Mouse (Mus musculus) testis, postnatal 14 days (tissue): ENCODE data around the gene Abcb7.
A peak's percentile ranks its signal among the peaks of the same experiment; 100 is the strongest.

ENCODE experiments used
- DNase-seq: peaks from one replicate; pipeline ENCODE4 v3.0.0; 2021; ENCODE audit warnings: low spot score

The Abcb7 gene

GRCm38 (mm10) chrX:104413183-104413983 is at the start of gene Abcb7:
TSS of gene Abcb7 (minus strand) at chrX:104413856.
- peak; percentile 85 for DNase-seq

DNA sequence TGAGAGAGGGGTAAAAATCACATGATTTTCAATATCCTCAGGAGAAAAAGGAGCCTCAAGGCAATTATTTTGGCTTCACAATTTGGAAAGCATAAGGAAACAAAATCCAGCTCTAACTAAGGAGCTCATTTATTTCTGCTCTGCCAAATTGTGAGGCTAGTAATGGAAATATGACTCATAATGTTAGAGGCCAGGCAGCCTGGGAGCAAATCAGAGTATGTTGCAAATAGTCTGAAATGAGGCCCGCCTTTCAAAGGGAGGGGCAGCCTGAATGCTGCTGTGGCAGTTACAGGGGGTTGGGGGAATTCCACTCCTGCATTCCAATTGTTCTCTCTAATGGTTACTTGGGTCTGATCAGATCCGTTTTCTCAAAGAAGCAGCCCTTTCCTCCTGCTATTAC is 48.1 kb upstream of the Abcb7 start:
- no peak for DNase-seq

DNA sequence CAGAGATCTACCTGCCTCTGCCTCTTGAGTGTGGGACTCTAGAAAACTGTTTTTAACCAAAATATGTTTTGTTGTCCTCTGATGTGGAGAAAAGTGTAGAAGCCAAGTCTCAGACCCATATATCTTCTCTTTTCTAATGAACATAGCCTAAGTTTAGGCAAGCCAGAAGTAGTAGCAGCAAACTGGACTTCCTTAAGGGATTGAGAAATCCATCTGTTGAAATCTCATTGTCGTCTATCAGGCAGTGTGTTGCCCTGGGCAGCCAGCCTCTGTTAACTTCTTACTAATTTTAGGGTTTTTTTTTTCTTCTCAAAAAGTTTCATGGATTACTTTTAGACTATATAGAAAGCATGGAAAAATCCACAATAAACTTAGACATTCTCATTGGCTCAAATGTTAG is 38.8 kb upstream of the Abcb7 start:
- DNase-seq = no peak

- no peak for DNase-seq
These were observed 19.8 kb upstream of the Abcb7 start for GRCm38 (mm10) chrX:104433456-104433855.

- DNase-seq = no peak
These were observed 14.5 kb upstream of the Abcb7 start for GRCm38 (mm10) chrX:104428108-104428507.

- DNase-seq = no peak
These were observed 339 bp upstream of the Abcb7 start for GRCm38 (mm10) chrX:104413995-104414394.

- DNase-seq = no peak
These were observed 5.5 kb downstream of the Abcb7 start for GRCm38 (mm10) chrX:104408137-104408536.

- no peak for DNase-seq
These were observed 11.2 kb downstream of the Abcb7 start for GRCm38 (mm10) chrX:104402463-104402862.

DNA sequence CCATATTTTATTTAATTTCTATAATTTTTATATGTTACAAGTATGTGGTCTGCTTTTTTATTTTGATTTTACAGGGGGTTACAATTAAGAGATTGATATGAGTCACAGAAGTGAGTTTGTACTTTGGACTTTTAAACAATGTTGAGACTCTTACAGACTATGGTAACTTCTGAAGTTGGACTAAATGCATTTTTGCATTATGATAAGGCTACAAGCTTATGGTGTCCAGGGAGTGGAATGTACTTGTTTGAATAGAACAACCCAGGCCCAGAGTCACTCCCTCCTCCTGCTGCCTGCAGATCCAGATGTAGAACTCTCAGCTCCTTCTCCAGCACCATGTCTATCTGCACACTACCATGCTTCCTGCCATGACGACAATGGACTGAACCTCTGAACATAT is 12.5 kb downstream of the Abcb7 start:
- no peak for DNase-seq

- no peak for DNase-seq
These were observed 16.1 kb downstream of the Abcb7 start for GRCm38 (mm10) chrX:104397526-104397925.

DNA sequence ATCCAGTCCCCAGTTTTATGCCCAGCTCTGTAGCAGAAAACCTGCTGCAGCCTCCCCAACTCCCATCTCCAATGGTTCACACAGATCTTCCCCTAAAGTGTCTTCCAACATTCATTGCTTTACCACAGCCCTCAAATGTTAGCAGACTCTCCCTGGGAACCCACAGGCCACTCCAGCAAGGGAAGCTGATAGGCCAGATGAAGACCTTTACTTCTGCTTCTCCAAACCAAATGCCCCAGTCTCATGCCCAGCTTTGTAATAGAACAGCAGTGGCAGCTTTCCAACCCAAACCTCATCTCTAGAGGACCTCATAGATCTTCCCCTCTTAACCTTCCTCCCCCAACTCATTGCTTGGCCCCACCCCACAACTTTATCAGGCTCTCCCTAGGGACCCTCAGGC is 54.0 kb downstream of the Abcb7 start:
- no peak for DNase-seq

DNA sequence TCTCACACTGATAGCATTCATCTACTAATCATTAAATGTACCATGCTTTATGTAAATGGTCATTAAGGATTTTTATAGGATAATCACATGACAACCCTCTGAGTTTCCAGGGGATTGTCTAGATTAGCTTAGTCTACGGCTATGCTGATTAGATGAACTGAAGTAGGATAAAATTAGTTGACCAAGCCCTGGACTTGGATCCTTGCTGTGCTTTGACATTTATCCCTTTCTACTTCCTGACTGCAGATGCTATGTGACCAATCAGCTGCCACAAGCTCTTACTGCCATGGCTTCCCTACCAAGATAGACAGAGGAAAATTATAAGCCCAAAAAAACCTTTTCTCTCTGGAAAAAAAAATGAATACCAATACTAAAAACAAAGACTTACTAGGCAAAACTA is 57.8 kb downstream of the Abcb7 start:
- no peak for DNase-seq

DNA sequence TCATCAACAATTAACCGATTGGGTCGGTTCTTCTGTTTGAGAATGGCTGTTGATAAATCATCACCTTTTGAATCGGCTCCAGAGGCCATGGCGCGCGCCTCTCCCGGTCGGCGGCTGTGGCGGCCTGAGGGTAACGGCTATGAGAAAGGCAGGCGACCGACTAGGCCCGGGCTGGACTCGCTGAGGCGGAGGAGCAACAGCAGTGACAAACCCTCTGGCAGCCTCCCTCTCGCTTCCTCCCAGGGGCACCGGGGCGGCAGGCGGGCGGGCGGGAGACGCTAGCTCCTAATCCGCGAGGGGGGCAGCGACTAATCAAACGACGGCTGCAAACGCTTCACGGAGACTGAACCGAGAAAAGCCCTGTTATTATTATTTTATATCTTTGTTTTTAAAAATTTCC is 65.5 kb downstream of the Abcb7 start:
- peak; percentile 56 for DNase-seq

- DNase-seq = no peak
These were observed 121.9 kb downstream of the Abcb7 start for GRCm38 (mm10) chrX:104291721-104292120.

DNA sequence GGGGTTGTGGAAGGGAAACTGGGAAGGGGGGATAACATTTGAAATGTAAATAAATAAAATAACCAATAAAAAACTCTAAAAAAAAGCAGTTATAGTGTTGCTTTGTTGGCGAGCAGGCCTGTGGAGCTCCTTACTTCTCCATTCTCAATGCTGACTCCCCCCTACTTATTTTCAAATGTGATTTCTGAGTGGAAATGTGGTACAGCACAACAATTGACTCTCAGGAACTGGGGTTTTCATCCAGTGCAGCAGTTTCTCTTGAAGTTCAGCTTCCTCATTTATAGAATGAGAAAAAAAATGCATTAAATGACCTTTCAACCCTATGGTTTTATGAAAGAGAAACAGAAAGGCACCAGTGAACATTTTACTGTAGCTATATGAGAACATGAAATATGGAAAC is 133.8 kb downstream of the Abcb7 start:
- no peak for DNase-seq

DNA sequence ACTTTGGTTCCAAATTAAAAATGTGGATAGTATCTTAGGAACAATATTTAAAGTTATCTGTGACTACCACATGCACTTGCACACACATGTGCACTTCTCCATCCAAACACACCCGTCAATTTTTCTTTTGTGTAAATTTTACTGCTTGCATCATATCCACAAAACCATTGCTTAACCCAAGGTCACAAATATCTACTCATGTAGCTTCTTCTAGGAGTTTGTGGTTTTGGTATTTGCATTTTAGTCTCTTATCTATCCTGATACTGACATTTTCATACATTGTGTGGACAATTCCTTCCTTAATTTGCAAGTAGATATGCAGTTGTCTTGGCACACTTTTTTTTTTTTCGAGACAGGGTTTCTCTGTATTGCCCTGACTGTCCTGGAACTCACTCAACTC is 149.3 kb downstream of the Abcb7 start:
- DNase-seq = no peak

DNA sequence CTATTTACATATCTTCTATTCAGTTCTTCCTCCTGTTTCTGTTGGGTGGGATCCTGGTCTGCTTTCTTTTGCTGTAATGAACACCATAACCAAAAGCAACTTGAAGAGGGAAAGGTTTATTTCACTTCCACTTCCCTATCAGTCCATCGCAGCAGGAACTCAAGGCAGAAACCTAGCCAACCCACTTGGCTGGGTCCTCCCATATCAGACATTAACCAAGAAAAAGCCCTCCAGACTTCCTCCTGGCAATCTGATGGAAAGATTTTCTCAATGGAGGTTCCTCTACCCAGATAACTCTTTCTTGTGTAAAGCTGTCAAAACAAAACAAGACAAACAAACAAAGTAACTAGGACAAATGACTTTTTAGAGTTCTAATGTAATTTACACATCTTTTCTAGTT is 151.2 kb downstream of the Abcb7 start:
- no peak for DNase-seq

GRCm38 (mm10) chrX:104256561-104256960 is 157.1 kb downstream of the Abcb7 start:
- no peak for DNase-seq
